Mouse (Mus musculus): Measurements from ENCODE around the gene 1700010B08Rik.

The 1700010B08Rik gene

DNA sequence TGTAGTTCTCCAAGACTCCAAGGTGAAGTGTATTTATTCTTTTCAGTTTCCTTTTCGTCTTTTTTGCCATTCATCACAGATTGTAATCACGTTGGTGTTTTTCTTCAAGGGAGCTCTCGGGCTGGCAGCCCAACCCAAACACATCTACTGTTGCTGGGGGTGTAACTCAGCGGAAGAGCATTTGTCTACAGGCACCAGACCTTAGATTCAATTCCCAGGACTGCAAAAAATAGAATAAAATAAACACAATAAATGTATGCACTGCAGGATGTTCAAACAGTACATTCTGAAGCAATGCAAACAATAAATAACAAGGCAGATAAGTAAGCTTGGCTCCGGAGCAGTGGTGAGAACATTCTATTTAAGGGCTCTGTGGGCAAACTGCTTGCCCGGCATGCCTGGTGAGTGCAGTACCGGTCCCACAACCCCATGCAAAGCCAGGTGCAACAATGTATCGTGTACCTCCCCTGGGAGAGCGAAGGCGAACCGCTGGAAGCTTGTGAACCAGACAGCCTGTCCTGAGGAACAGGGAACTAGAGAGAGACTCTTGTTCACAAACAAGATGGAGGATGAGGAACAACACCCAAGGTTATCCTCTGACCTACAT, 3.1 kb downstream of the 1700010B08Rik start:
- no peak for DNase-seq (ENCODE audit: low spot score)

DNA sequence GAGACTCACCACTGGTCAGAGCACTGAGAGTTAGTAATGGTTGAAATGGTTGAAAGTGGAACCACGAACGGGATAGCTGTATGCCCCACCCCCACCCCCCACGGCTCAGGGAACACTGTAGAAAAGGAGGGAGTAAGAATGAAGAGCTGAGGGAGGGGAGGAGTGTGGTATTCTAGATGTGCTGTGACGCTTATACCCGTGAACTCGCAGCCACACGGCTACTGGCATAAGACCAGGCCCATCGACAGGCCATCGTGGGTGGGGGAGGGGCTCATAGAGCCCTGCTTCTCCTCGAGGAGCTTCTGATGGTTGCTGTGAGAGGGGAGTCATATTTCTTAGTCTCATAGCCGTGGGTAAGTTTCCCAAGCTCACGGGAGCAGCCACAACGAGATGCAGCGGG, 5.2 kb downstream of the 1700010B08Rik start:
- DNase-seq (ENCODE audit: low spot score): no peak

DNA sequence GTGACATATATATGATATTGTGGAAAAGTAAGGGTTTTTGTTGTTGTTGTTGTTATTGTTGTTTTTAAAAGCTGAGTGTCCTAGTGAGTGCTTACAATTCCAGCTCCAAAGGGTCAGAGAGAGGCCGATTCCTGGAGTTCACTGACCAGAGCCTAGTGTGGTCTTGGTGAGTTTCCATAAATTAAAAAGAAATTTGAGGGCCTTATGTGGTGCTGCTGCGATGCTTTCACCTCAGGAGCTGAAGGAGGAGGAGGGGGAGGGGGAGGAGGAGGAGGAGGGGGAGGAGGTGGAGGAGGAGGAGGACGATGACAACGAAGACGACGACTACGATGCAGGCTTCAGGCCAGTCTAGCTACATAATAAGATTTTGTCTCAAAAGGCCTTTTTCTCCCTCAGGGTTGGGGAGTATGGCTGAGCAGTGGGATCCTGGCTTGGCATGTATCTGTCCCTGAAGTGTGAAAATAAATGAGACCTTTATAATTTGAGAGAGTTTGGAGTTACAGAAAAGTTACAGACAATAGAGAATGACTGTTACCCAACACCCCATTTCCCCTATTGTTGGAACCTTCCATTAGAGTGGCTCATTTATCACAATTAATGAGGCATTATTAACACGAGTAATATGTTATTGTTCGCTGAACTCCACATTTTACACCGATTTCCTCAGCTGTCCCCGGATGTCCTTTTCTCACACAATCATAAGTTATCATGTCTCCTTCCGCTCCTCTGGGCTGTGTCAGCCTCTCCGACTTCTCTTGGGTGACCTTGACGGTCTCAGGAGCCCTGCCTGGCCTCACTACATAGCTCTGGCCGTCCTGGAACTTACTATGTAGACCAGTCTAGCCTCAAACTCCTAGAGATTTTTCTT, 6.0 kb downstream of the 1700010B08Rik start:
- DNase-seq (ENCODE audit: low spot score): no peak

DNA sequence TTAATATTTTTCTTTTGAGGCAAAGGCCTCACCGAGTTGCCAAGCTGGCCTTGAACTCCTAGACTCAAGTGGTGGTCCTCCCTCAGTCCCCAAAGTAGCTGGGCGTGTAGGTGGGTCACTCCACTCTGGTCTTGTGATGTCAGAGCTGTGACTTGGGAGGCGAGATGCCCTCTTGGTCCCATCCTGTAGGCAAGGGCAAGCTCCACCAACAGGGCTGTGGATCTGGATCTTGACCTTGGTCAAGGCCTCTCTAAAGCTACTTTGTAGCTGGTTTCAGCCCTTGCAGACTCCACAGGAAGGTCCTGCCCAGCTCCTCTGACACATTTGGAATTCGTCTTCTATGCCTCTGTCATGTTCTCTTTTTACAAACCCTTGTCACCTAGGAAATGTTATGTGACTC, 6.6 kb downstream of the 1700010B08Rik start:
- DNase-seq (ENCODE audit: low spot score): no peak

DNA sequence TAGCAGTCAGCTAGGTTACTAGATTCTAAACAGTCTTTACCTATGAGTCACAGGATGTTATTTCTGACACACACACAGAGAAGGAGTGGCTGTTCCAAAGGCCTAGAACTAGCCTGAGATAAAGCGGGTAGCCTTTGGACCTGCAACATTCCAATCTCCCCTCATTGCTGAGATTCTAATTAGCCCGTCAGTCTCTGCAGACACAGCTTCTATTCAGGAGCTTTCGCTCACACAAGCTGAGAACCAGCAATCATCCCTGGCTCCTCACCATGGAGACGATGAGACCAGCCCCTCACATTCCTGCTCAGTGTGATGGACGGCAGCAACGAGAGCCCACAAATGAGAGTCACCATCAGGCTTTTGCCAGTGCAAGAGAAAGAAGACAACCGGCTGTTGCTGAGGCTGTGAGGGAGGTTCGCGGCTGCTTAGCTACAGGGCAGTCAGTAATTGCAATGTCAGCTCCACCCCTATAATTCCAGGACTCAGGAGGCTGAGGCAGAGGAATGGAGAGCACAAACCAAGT, 11.3 kb downstream of the 1700010B08Rik start:
- no peak for DNase-seq (ENCODE audit: low spot score)

DNA sequence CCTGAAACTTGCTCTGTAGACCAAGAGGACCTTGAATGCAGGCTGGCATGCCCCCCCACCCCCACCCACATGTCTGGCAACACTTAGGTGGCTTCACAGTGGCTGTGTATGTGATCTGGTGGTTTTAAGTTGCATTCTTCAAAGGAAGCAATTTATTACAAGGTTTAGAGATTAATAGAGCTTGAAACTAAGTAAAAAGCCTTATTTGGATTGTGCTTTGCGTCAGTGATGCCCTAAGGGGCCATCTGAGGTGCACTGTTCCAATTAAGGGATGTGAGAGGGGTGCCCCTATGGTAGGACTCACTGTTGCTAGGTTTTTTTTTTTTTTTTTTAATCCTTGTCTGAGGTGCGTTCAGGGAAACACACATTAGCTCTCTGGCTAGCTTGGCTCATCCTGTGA, 15.2 kb downstream of the 1700010B08Rik start:
- no peak for DNase-seq (ENCODE audit: low spot score)

DNA sequence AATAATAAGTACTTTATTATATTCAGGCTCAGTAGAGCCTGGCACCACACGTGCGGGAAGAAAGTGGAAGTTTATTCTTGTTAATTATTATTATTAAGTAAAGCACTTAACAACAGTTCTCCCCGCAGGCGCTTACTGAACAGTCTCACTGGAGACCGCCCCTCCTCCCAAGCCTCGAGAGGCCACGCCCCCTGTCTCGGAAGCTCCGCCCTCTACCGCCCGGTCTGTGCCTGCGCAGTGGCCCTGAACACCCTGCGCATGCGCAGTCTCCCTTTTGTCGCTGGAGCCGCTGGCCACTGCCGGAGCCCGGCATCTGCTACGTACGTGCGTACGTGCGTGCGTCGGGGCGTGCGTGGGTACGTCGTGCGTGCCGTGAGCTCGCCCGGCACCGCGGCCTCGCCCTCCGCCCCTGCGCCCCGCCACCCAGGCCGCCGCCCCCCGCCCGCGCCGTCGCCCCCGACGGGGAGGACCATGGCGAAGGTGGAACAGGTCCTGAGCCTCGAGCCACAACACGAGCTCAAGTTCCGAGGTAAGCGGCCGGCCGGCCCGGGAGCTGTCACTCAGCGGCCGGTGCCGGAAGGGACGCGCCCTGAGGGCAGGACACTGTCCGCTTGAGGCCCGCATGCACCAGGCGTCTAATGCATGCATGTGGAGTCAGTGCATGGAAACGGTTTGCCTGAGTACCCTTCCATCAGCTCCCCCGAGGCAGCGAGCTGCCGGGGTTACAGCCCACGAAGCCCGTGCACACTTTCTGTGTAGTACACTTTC, 18.2 kb downstream of the 1700010B08Rik start, which contains the start of gene Vapb:
Gene Vapb, plus strand, starts transcription at position 290 of the 768 bp plus-strand sequence.
- DNase-seq (ENCODE audit: low spot score): peak; percentile 99

DNA sequence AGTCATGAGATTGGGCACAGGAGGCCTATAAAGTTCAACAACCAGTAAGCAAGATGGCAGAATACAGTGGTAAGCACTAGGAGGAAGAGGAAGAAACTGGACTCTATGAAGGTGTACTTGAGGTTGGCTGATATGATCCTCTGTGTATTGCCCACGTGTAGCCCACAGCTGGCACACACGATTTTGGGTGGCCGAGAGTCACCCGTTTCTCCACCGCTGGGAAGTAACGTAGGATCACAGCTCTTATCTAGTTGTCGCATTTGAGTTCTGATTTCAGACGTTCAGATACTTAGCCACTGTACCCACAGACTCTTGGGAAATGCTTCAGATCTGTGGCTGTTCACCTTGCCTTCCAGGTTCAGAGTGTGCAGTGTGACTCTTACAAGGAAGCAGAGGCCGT, 19.0 kb downstream of the 1700010B08Rik start:
- DNase-seq (ENCODE audit: low spot score): no peak

DNA sequence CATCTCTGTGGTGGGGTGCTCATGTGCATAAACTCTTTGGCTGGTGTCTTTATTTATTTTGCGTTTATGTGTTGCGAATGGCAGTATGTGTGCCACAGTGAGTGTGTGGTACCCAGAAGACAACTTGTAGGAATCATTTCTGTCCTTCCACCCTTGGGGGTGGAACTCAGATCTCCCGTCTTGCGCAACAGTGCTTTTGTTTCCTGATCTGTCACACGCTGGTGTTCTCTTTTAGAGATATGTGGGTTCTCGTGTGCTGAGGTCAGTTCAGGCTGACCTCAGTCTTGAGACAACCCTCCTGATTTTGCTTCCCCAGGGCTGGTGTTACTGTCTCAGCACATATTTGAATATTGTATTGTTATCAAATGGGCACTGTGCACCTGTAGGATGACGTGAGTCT, 19.9 kb downstream of the 1700010B08Rik start:
- no peak for DNase-seq (ENCODE audit: low spot score)

DNA sequence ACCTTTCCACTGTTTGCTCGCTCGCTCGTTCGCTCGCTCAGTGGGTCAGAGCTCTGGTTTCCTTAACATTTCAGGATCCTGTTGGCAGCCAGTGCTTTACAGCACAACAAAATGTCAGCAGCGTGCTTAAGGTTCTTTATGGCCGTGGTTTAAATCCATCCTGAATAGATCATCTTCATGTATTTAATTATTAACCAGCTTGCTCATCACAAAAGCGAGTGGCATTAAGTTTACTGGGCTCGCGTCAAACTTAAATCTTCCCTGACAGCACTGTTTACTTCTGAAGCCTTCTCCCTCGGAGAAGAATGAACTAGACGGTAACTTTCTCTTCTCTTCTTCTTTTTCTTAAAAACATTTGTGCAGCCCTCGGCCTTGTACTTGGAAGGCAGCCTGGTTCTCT, 22.9 kb downstream of the 1700010B08Rik start:
- DNase-seq (ENCODE audit: low spot score): peak; percentile 42

DNA sequence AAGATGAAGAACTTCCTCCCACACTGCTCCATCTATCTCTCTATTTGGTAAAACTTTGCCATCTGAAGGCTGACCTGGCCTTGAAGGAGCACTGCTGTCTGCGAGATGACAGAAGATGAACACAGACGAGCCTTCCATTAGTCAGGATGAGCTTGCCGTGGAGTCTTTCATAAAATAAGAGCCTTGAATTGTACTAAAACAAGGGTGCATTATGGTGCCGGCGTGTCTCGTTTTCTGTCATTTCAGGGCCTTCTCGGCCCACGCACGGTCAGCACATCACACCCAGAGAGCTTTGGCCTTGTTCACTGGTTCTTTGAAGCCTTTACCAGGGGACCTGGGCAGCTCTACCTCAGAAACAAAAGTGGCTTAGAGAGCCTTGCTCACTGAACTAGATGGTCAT, 23.5 kb downstream of the 1700010B08Rik start:
- DNase-seq (ENCODE audit: low spot score): no peak

DNA sequence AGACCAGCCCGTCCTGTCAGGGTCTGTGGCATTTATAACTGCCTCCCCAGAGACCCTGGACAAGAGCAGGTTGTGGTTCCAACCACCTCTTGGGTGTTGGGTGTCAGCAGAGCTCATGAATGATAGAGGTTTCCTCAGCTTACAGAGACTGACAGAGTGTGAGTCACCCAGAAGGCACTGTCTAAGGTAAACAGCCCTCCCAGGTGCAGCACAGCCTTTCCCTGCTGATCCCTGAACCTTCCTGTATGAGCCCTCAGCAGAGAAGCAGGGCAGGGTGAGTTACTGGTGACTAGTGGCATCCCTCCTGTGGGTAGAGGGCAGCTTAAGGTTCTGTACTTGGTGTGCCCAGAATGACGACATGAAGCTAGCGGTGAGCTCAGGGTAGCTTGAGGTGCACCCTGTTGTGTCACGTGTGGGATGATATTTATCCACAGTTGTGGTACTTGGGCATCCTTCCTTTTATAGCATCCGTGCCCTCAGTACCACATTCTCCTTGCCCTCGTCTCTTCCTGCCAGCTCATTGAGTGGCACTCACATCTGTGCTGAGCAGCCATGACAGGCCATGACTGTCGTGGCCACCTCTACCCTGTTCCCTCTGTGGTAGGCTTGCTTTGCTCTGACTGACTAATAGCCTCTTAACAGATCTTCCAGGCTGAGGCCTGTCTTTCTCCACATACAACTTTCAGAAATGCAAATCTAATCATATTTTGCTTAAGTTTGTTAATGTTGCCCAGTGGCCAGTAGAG, 25.0 kb downstream of the 1700010B08Rik start:
- DNase-seq (ENCODE audit: low spot score): no peak

DNA sequence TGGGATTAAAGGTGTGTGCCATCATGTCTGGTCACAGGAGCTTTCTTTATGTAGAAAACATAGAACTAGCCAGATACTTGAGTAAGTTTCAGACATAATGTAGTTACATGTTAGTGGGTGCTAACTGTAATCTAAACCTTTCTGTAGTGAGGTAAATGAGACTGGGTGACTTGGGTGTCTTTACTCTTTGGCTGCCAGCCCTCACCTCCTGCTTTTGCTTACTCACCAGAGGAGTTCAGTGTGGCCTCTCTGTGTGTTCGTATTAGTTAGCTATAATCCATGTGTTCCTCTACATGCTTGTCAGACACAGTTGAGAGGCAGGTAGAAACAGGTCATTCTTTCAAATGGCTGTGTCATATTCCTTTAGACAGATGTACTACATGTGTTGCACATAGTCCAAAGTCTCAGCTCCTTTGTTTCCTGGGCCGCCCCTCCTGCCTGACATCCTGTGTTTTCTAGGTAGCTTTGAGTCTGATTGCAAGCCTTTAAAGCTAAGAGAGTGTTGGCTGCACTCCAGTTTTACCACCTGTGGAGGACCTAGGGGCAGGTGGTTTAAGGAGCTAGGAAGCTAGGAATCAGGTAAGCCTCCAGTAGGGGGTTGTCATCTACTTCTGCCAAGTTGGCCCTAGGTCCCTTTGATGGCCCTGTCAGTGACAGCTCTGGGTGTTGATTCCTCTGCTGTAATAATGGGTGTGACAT, 29.9 kb downstream of the 1700010B08Rik start:
- DNase-seq (ENCODE audit: low spot score): no peak

DNA sequence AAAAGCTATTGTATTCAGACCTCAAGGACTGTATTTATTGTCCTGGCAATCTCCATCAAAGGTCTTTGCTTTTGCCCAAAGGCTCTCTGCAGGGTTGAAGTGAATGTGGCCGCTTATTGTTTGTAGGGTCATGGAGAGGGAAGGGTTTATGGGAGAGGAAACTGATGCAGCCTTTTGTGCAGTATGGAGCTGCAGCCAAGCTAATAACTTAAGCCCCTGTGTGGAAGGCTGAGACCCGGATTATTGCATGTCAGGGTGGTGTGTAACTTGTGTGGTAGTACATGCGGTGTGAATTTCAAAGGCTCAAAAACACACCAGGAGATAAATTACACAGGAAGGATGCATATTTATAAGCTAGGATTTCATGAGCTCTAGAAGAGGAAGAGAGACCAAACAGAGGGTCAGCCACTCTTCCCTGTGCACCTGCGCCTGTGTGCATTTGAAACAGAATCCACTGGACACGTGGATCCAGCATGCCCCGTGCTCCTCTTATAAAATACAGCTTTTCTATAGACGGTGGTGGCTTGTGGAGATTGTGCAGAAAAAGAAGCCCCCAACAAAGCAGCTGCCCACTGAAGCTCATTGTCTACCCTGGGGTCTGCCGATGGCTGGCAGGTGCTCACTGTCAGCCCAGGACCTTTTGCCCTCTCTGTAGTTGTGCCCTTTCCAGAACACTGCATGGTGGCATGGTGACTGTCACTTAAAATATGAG, 36.4 kb downstream of the 1700010B08Rik start:
- DNase-seq (ENCODE audit: low spot score): no peak

DNA sequence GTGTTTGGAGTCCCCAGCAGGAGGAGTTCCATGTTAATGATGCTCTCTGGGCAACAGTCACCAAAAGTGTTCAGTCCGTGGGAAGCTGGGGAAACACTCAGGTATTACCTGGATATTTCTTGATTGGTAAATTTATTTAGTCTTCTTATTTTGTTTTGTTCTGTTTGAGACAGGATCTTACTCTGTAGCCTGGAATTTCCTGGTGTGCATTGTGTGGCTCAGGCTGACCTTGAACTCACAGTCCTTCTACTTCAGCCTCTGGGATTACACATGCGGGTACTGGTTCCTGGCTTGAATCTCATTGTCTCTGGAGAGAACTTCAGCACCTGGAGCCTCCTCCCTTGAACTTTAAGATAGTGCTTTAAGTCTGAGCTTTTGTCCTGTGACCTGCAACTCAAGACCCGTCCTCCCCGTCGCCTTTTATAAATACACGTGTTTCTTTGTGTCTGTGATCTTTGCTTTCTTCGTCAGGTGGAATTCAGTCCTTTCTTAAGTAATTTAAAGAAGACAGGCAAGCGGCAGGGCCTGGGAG, 38.5 kb downstream of the 1700010B08Rik start:
- DNase-seq (ENCODE audit: low spot score): no peak

DNA sequence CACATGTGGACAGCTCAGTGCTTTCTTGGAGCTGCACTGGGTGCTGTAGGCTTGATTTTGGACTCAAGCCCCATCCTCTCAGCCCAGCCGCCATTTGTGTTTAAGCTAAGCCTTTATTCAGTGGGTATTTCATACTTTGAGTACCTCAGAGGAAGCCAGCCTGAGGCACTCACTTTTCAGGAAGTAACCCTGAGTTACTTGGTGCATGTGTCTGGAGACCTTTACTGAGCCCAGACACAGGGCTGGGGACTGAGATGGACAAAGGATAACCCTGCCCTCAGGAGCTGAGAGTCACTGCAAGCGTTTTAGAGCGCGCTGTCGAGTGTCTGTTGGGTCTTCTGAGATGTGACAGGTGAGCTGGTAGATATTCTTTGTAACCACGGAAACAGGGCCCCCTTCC, 41.4 kb downstream of the 1700010B08Rik start:
- DNase-seq (ENCODE audit: low spot score): no peak

DNA sequence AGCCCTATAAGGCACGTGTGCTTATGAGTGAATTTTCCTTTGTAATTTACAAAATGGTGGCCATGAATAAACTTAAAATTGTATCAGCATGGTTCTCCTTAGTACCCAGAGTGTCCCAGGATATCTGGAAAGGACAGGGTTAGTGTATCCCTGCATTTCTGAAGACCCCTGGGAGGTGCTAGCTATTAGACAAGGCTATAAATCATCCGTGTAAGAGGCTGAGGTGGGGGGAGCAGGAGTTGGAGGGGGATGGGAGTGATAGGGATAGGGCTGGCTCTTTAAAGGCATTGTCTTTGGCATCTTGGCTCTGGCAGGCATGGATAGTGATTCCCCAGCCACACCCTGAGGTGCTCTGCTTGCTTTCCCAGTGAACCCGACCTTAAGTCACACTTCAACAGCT, 45.4 kb downstream of the 1700010B08Rik start:
- no peak for DNase-seq (ENCODE audit: low spot score)

DNA sequence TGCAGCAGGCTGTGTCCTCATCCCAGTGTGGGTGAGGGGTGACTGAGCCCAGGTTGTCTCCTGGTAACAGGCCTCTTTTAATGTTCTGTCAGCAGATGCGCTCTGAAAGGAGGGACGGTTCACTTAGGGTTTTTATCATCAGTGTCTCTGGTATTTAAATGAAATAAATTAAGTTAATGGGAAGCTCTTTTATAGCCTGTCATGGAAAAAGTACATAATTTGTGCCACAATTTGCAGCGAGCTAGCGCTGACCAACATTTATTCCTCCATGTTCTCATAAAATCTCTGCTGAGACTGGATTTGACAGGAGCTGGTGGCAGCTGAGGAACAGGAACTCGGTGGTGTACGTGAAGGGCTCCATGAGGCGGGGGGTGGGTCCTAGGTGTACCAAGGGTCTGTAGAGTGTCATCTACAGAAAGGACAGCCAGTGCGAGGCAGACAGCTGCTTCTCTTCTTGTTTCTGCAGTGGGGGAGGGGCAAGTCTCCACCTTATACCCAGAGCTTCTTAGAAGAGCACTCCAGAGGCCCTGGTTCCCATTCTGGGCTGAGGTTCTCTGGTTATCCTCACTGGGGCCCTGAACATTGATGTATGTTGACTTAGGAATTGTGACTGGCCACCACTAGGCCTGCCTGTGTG, 48.9 kb downstream of the 1700010B08Rik start:
- no peak for DNase-seq (ENCODE audit: low spot score)

DNA sequence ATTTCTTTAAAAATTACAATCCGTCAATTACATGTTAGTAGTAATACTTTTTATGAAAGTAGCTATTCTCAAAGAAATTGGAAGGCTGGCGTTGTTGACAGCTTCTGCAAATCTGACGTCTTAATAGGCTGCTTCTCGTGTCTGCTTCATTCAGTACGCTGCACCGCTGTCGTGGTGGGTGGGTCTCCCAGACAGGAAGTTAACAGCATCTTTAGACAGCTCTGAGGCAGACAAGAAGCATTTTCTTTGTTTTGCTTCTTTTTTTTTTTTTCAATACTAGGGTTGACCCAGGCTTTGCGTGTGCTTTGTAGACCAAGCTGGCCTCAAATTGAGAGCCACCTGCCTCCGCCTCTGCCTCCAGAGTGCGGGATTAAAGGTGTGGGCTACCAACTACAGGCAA, 50.0 kb downstream of the 1700010B08Rik start:
- no peak for DNase-seq (ENCODE audit: low spot score)

DNA sequence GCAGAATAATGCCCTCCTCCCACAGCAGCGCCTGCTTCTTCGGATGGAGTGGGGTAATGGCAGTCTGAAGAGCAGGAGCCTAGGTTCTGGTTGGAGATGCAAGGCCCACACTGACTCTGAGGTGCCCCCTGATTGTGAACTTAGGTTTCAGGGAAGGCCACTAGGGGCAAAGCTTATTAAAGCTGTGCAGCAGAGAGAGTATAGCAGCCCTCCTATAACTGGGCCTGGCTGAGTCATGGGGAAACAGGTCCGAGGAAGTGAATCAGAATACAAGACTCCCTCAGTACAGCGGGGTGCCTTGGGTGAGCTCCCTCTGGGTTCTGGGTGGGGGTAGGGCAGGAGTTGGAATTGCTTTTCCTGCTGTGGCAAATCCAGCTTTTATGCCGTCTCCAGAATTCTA, 51.4 kb downstream of the 1700010B08Rik start:
- DNase-seq (ENCODE audit: low spot score): no peak
